ENCODE assay signal across 24 mouse cellular contexts in the genomic region with DNA sequence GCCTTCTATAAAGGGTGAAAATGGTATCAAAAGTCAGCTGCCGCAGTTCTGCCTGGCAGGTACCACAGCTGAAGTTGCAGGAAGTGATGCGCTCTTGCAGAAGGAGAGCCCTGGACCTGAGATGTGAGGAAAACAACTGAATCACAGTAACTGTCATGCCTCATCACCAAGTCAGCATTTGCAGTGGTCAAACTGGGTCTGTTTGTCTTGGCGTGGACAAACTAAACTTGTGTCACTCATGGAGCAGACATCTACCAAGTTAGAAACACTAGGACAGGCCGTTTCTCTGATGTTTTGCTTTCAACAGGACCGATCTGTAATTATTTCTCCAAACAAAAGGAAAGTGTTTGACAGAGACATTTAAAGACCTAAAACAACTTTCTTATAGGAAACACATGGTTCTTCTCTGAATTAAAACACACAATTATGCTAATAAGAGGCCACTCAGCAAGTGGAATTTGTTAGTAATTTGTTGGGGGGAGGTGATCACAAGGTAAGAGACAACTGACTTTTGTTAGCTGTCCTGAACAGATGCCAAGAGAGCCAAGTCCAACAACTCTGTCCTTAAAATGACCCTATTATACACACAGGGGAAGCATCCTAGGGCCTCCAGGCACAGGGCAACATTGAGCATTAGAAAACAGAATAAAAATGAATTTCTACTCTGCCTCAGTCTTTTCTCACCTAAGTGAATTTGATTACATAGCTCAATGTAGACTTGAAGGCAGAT.
DNase-seq lines count a peak whose midpoint lies in the region; ATAC-seq and TF ChIP-seq lines count a peak whose summit lies in the region.
"Had no signal": no experiment of that assay in that cellular context is flagged by ENCODE, and none has a peak within 500 bp of the region (broad histone marks: within the 10 kb centered on the region; RNA-seq: fewer than 3 reads in every experiment).

No protein-coding gene starts in this region.

- 35% methylated on average over 5 of the region's 5 CpGs for WGBS in embryonic facial prominence, embryonic 11.5 days
- WGBS in embryonic facial prominence, embryonic 10.5 days, result 49% methylated on average over 5 of the region's 5 CpGs
- 59% methylated on average over 5 of the region's 5 CpGs for WGBS in kidney, postnatal 0 days
- 66% methylated on average over 5 of the region's 5 CpGs for WGBS in kidney, embryonic 14.5 days
- WGBS in embryonic facial prominence, embryonic 15.5 days, result 35% methylated on average over 5 of the region's 5 CpGs
- 64% methylated on average over 5 of the region's 5 CpGs for WGBS in heart, embryonic 11.5 days (ENCODE audit: insufficient replicate concordance)

- H3K27ac ChIP-seq in embryonic facial prominence, embryonic 11.5 days (replicated peaks; ENCODE audit: low read depth, low read length), result no peak overlapping the region
- no peak overlapping the region for H3K27ac ChIP-seq in embryonic facial prominence, embryonic 10.5 days (replicated peaks)
- H3K27ac ChIP-seq in kidney, postnatal 0 days, result no peak overlapping the region
- no peak overlapping the region for H3K27ac ChIP-seq in kidney, embryonic 14.5 days (ENCODE audit: low read depth, low read length)
- H3K27ac ChIP-seq in embryonic facial prominence, embryonic 15.5 days (replicated peaks), result peak overlapping the region; percentile 36; the same call in 1 of the 2 replicates
- H3K27ac ChIP-seq in heart, embryonic 11.5 days (ENCODE audit: low read depth, low read length), result no peak overlapping the region
- H3K27ac ChIP-seq: embryonic facial prominence, embryonic 12.5 days; forebrain, embryonic 15.5 days; heart, embryonic 10.5 days; hindbrain, embryonic 10.5 days; layer of hippocampus, adult 2 months; liver, embryonic 15.5 days; stomach, embryonic 15.5 days had no signal

- no peak for ATAC-seq in embryonic facial prominence, embryonic 11.5 days (replicated peaks; ENCODE audit: insufficient number of reproducible peaks, low FRiP score, low TSS enrichment, low read depth)
- ATAC-seq in kidney, postnatal 0 days (replicated peaks; ENCODE audit: low FRiP score, low read depth), result no peak
- no peak for ATAC-seq in kidney, embryonic 14.5 days (ENCODE audit: low FRiP score, low TSS enrichment)
- ATAC-seq in embryonic facial prominence, embryonic 15.5 days (ENCODE audit: insufficient number of reproducible peaks, low FRiP score, low TSS enrichment, low read depth), result no peak
- ATAC-seq in heart, embryonic 11.5 days (replicated peaks; ENCODE audit: insufficient number of reproducible peaks, low FRiP score, low TSS enrichment), result no peak
- ATAC-seq: activated CD4-positive, CD25-positive, alpha-beta regulatory T cell, adult 4 months; forebrain, embryonic 15.5 days; intestine, postnatal 0 days had no signal

- H3K4me2 ChIP-seq in embryonic facial prominence, embryonic 11.5 days (ENCODE audit: low read depth, low read length), result no peak overlapping the region
- H3K4me2 ChIP-seq in kidney, postnatal 0 days (ENCODE audit: low read length), result no peak overlapping the region
- H3K4me2 ChIP-seq in kidney, embryonic 14.5 days (replicated peaks; ENCODE audit: low read depth, low read length), result no peak overlapping the region
- no peak overlapping the region for H3K4me2 ChIP-seq in embryonic facial prominence, embryonic 15.5 days (replicated peaks)
- H3K4me2 ChIP-seq in heart, embryonic 11.5 days, result no peak overlapping the region
- H3K4me2 ChIP-seq: embryonic facial prominence, embryonic 12.5 days; forebrain, embryonic 15.5 days; liver, embryonic 15.5 days; midbrain, embryonic 11.5 days; stomach, embryonic 15.5 days had no signal

- H3K9me3 ChIP-seq in embryonic facial prominence, embryonic 11.5 days (replicated peaks; ENCODE audit: control insufficient read depth, low read length), result no peaks in the 10 kb centered on the region
- no peaks in the 10 kb centered on the region for H3K9me3 ChIP-seq in embryonic facial prominence, embryonic 10.5 days
- no peaks in the 10 kb centered on the region for H3K9me3 ChIP-seq in kidney, postnatal 0 days (replicated peaks; ENCODE audit: low read length)
- no peaks in the 10 kb centered on the region for H3K9me3 ChIP-seq in kidney, embryonic 14.5 days (ENCODE audit: control insufficient read depth, low read length)
- no peaks in the 10 kb centered on the region for H3K9me3 ChIP-seq in embryonic facial prominence, embryonic 15.5 days (replicated peaks)
- H3K9me3 ChIP-seq in heart, embryonic 11.5 days (replicated peaks; ENCODE audit: control insufficient read depth, low read length), result no peaks in the 10 kb centered on the region
- H3K9me3 ChIP-seq: embryonic facial prominence, embryonic 12.5 days; forebrain, embryonic 15.5 days; heart, embryonic 10.5 days; hindbrain, embryonic 10.5 days; liver, embryonic 15.5 days; stomach, embryonic 15.5 days had no signal

- no peaks in the 10 kb centered on the region for H3K27me3 ChIP-seq in embryonic facial prominence, embryonic 11.5 days (ENCODE audit: control insufficient read depth, insufficient read depth, low read length)
- no peaks in the 10 kb centered on the region for H3K27me3 ChIP-seq in embryonic facial prominence, embryonic 10.5 days (replicated peaks; ENCODE audit: low read depth, poor library complexity, severe bottlenecking)
- H3K27me3 ChIP-seq in kidney, postnatal 0 days (ENCODE audit: insufficient read depth, low read length), result no peaks in the 10 kb centered on the region
- no peaks in the 10 kb centered on the region for H3K27me3 ChIP-seq in kidney, embryonic 14.5 days (ENCODE audit: control insufficient read depth, insufficient read depth, low read length)
- H3K27me3 ChIP-seq in embryonic facial prominence, embryonic 15.5 days, result no peaks in the 10 kb centered on the region; the same call in 1 of the 2 replicates
- no peaks in the 10 kb centered on the region for H3K27me3 ChIP-seq in heart, embryonic 11.5 days (ENCODE audit: control insufficient read depth, insufficient read depth, low read length)
- H3K27me3 ChIP-seq: embryonic facial prominence, embryonic 12.5 days; forebrain, embryonic 15.5 days; liver, embryonic 15.5 days; stomach, embryonic 15.5 days had no signal

- H3K4me1 ChIP-seq in embryonic facial prominence, embryonic 11.5 days (ENCODE audit: control insufficient read depth, insufficient read depth, low read length), result no peaks in the 10 kb centered on the region
- H3K4me1 ChIP-seq in embryonic facial prominence, embryonic 10.5 days, result peaks cover 11% of the 10 kb centered on the region
- H3K4me1 ChIP-seq in kidney, postnatal 0 days (replicated peaks; ENCODE audit: insufficient read depth, low read length), result no peaks in the 10 kb centered on the region
- H3K4me1 ChIP-seq in kidney, embryonic 14.5 days (ENCODE audit: control insufficient read depth, insufficient read depth, low read length), result no peaks in the 10 kb centered on the region
- peaks cover 10% of the 10 kb centered on the region; the same call in 1 of the 2 replicates for H3K4me1 ChIP-seq in embryonic facial prominence, embryonic 15.5 days
- no peaks in the 10 kb centered on the region for H3K4me1 ChIP-seq in heart, embryonic 11.5 days (ENCODE audit: control insufficient read depth, insufficient read depth, low read length)
- H3K4me1 ChIP-seq: forebrain, embryonic 15.5 days; heart, embryonic 10.5 days; hindbrain, embryonic 10.5 days; liver, embryonic 15.5 days; stomach, embryonic 15.5 days had no signal

- intact Hi-C loops in left cerebral cortex, postnatal 10 days (cut with DNase I), result no loop called here

- no peak overlapping the region for H3K9ac ChIP-seq in embryonic facial prominence, embryonic 11.5 days (replicated peaks; ENCODE audit: low read length)
- H3K9ac ChIP-seq in kidney, postnatal 0 days (ENCODE audit: low read depth, low read length), result no peak overlapping the region
- H3K9ac ChIP-seq in kidney, embryonic 14.5 days (ENCODE audit: low read depth, low read length), result no peak overlapping the region
- H3K9ac ChIP-seq in embryonic facial prominence, embryonic 15.5 days, result no peak overlapping the region
- H3K9ac ChIP-seq in heart, embryonic 11.5 days (ENCODE audit: low read depth, low read length), result no peak overlapping the region
- H3K9ac ChIP-seq: embryonic facial prominence, embryonic 12.5 days; forebrain, embryonic 15.5 days; liver, embryonic 15.5 days; stomach, embryonic 15.5 days had no signal

- H3K36me3 ChIP-seq in embryonic facial prominence, embryonic 11.5 days (replicated peaks; ENCODE audit: control insufficient read depth, insufficient read depth, low read depth, low read length), result no peaks in the 10 kb centered on the region
- no peaks in the 10 kb centered on the region for H3K36me3 ChIP-seq in embryonic facial prominence, embryonic 10.5 days (replicated peaks)
- H3K36me3 ChIP-seq in kidney, postnatal 0 days (ENCODE audit: insufficient read depth, low read length), result no peaks in the 10 kb centered on the region
- H3K36me3 ChIP-seq in kidney, embryonic 14.5 days (ENCODE audit: control insufficient read depth, insufficient read depth, low read length), result no peaks in the 10 kb centered on the region
- H3K36me3 ChIP-seq in embryonic facial prominence, embryonic 15.5 days, result no peaks in the 10 kb centered on the region
- H3K36me3 ChIP-seq in heart, embryonic 11.5 days (ENCODE audit: control insufficient read depth, insufficient read depth, low read length), result no peaks in the 10 kb centered on the region
- H3K36me3 ChIP-seq: embryonic facial prominence, embryonic 12.5 days; forebrain, embryonic 15.5 days; heart, embryonic 10.5 days; hindbrain, embryonic 10.5 days; liver, embryonic 15.5 days; stomach, embryonic 15.5 days had no signal

- peak; percentile 9 for DNase-seq in embryonic facial prominence, embryonic 11.5 days (ENCODE audit: low spot score)
- no peak for DNase-seq in embryonic facial prominence, embryonic 10.5 days (ENCODE audit: low spot score)
- peak; percentile 48 for DNase-seq in kidney, postnatal 0 days (ENCODE audit: low spot score)
- DNase-seq in Muller cell, postnatal 12 days (ENCODE audit: inconsistent ontology term), result peak; percentile 76
- no peak for DNase-seq in left cerebral cortex, postnatal 10 days (ENCODE audit: extremely low spot score in 1 of 2, low spot score in 2 of 2)
- DNase-seq: adrenal gland, postnatal 14 days; cerebellum, adult 8-10 months; gastrocnemius, postnatal 10 days; lung, postnatal 14 days; right cerebral cortex, adult 18-20 months; thymus, postnatal 36 days had no signal

- H3K4me3 ChIP-seq in embryonic facial prominence, embryonic 11.5 days (ENCODE audit: low read depth, low read length), result no peak overlapping the region
- no peak overlapping the region for H3K4me3 ChIP-seq in embryonic facial prominence, embryonic 10.5 days
- no peak overlapping the region for H3K4me3 ChIP-seq in kidney, postnatal 0 days (replicated peaks; ENCODE audit: low read depth, low read length)
- H3K4me3 ChIP-seq in kidney, embryonic 14.5 days (ENCODE audit: low read length), result no peak overlapping the region
- no peak overlapping the region for H3K4me3 ChIP-seq in embryonic facial prominence, embryonic 15.5 days (replicated peaks)
- no peak overlapping the region for H3K4me3 ChIP-seq in heart, embryonic 11.5 days (ENCODE audit: low read depth, low read length)
- H3K4me3 ChIP-seq: embryonic facial prominence, embryonic 12.5 days; forebrain, embryonic 15.5 days; heart, embryonic 10.5 days; hindbrain, embryonic 10.5 days; layer of hippocampus, adult 2 months; liver, embryonic 15.5 days; stomach, embryonic 15.5 days had no signal

- no peak for TF ChIP-seq CTCF in kidney, postnatal 0 days (IDR thresholded peaks at IDR 0.05; ENCODE audit: low read depth)

Comparison
In these comparisons a context has a peak if more than half of its experiments do, and no peak if none do; other contexts are left out.
1. DNase-seq: peak in embryonic facial prominence, embryonic 11.5 days (single experiment), kidney, postnatal 0 days (single experiment) and Muller cell, postnatal 12 days (single experiment); none in embryonic facial prominence, embryonic 10.5 days (single experiment) and left cerebral cortex, postnatal 10 days (0 of 2).